Mouse (Mus musculus): ENCODE results near the gene Alyref. TPM values are rescaled to one million over a fixed set of nuclear protein-coding genes. Genes with fewer than 3 reads are reported as not detected.

Gene Alyref
- polyA plus RNA-seq, 2 experiments = 143 to 478 TPM

DNA sequence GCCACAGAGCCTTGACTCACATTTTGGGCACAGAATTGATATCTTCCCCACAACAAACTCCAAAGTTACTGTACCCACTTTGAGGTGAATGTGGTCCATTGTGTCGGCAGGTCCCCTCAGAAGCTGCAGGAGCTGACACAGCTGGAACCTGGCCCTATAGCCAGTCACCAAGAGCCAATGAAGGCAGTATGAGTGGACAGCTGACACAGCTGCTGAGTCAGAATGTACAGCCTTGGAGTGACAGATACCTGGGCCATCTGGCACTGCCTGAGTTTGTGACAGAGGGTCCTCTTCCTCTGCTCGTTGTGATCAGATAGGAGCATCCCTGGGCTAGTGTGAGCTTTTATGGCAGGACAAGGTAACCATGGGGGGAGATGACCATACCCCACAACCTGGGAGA, 42.9 kb downstream of the Alyref start:
- peaks cover 15% of the 10 kb centered on the region for H3K36me3 ChIP-seq (ENCODE audit: control insufficient read depth, insufficient read depth, low read length)
- H3K4me1 ChIP-seq (ENCODE audit: control insufficient read depth, insufficient read depth, low read length) = peaks cover under 1% of the 10 kb centered on the region
- no peak for ATAC-seq (ENCODE audit: low FRiP score, low read depth)
- no peak for DNase-seq (ENCODE audit: low spot score)
- H3K4me2 ChIP-seq (replicated peaks; ENCODE audit: low read depth, low read length, severe bottlenecking) = no peak overlapping the region
- 81% methylated on average over 2 of the region's 2 CpGs for WGBS
- no peak overlapping the region for H3K4me3 ChIP-seq (replicated peaks; ENCODE audit: low read length)
- H3K9me3 ChIP-seq (ENCODE audit: control insufficient read depth, low read length) = no peaks in the 10 kb centered on the region
- no peak overlapping the region for H3K27ac ChIP-seq (replicated peaks; ENCODE audit: low read depth, low read length)
- no peak overlapping the region for H3K9ac ChIP-seq (ENCODE audit: low read depth, low read length, severe bottlenecking)
- H3K27me3 ChIP-seq (ENCODE audit: control insufficient read depth, insufficient read depth, low read length) = no peaks in the 10 kb centered on the region
- no peak for TF ChIP-seq POLR2A (IDR thresholded peaks at IDR 0.05; ENCODE audit: borderline replicate concordance, extremely low read depth, insufficient read depth, insufficient read length)

DNA sequence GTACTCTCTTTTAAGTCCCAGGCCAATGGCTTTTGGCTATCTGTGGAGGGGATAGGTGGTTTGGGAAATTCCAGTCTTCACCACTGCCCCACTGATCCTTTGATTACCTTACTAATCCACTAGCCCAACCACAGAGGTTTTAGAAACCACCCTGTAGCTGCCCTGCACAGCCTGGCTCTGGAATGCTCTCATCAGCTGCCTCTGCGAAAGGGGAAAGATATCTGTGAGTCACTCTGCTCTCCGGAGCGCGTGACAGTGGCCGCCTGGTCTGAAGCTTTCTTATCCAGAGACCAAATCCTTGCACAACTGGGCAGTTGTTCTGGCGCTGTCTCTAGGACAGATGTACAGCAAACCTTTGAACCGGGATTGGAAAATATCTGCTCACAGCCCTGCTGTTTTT, 43.3 kb downstream of the Alyref start:
- TF ChIP-seq POLR2A (IDR thresholded peaks at IDR 0.05; ENCODE audit: borderline replicate concordance, extremely low read depth, insufficient read depth, insufficient read length) = no peak
- Histone ChIP-seq H3K9me3 (ENCODE audit: control insufficient read depth, low read length) (no peaks in the 10 kb centered on the region), H3K9ac (ENCODE audit: low read depth, low read length, severe bottlenecking) (no peak overlapping the region), H3K4me2 (replicated peaks; ENCODE audit: low read depth, low read length, severe bottlenecking) (no peak overlapping the region), H3K36me3 (ENCODE audit: control insufficient read depth, insufficient read depth, low read length) (peaks cover 11% of the 10 kb centered on the region), H3K27me3 (ENCODE audit: control insufficient read depth, insufficient read depth, low read length) (no peaks in the 10 kb centered on the region), H3K27ac (replicated peaks; ENCODE audit: low read depth, low read length) (no peak overlapping the region), H3K4me3 (replicated peaks; ENCODE audit: low read length) (no peak overlapping the region), H3K4me1 (ENCODE audit: control insufficient read depth, insufficient read depth, low read length) (peaks cover 4% of the 10 kb centered on the region)
- ATAC-seq (ENCODE audit: low FRiP score, low read depth) (no peak), DNase-seq (ENCODE audit: low spot score) (no peak)
- 63% methylated on average over 7 of the region's 7 CpGs for WGBS

DNA sequence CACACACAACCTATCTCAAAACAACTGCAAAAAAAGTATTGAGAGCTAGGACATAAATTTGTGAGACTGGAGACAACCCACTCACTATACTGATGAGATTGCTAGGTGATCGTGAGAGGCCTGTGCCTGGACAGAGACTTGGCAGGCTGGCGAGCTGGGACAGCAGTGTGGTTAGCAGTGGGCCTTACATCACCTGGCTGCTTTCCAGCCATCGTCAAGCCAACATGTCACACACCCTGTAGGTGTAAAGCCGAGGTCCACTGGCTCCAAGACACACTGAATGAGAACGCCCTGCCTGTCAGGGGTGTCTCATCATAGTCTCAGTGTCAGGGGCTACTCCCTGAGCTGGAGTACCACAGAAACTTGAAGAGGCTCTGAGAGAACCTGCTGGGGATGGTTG, 45.4 kb downstream of the Alyref start:
- no peak overlapping the region for H3K27ac ChIP-seq (replicated peaks; ENCODE audit: low read depth, low read length)
- ATAC-seq (ENCODE audit: low FRiP score, low read depth) = no peak
- H3K9me3 ChIP-seq (ENCODE audit: control insufficient read depth, low read length) = no peaks in the 10 kb centered on the region
- H3K4me2 ChIP-seq (replicated peaks; ENCODE audit: low read depth, low read length, severe bottlenecking) = no peak overlapping the region
- no peak overlapping the region for H3K9ac ChIP-seq (ENCODE audit: low read depth, low read length, severe bottlenecking)
- no peaks in the 10 kb centered on the region for H3K36me3 ChIP-seq (ENCODE audit: control insufficient read depth, insufficient read depth, low read length)
- WGBS = 76% methylated on average over 5 of the region's 5 CpGs
- TF ChIP-seq POLR2A (IDR thresholded peaks at IDR 0.05; ENCODE audit: borderline replicate concordance, extremely low read depth, insufficient read depth, insufficient read length) = no peak
- DNase-seq (ENCODE audit: low spot score) = no peak
- no peaks in the 10 kb centered on the region for H3K27me3 ChIP-seq (ENCODE audit: control insufficient read depth, insufficient read depth, low read length)
- H3K4me3 ChIP-seq (replicated peaks; ENCODE audit: low read length) = no peak overlapping the region
- H3K4me1 ChIP-seq (ENCODE audit: control insufficient read depth, insufficient read depth, low read length) = peaks cover 12% of the 10 kb centered on the region

- Histone ChIP-seq H3K36me3 (ENCODE audit: control insufficient read depth, insufficient read depth, low read length) (no peaks in the 10 kb centered on the region), H3K9me3 (ENCODE audit: control insufficient read depth, low read length) (no peaks in the 10 kb centered on the region), H3K4me1 (ENCODE audit: control insufficient read depth, insufficient read depth, low read length) (peaks cover 12% of the 10 kb centered on the region), H3K9ac (ENCODE audit: low read depth, low read length, severe bottlenecking) (peak within 1 kb of the TSS; percentile 98), H3K4me2 (replicated peaks; ENCODE audit: low read depth, low read length, severe bottlenecking) (peak within 1 kb of the TSS; percentile 67), H3K4me3 (replicated peaks; ENCODE audit: low read length) (peak within 1 kb of the TSS; percentile 98), H3K27ac (replicated peaks; ENCODE audit: low read depth, low read length) (peak within 1 kb of the TSS; percentile 90; the same call in 1 of the 2 replicates), H3K27me3 (ENCODE audit: control insufficient read depth, insufficient read depth, low read length) (no peaks in the 10 kb centered on the region)
- no peak for ATAC-seq (ENCODE audit: low FRiP score, low read depth)
- WGBS = 91% methylated on average over 28 of the region's 28 CpGs
- TF ChIP-seq POLR2A (IDR thresholded peaks at IDR 0.05; ENCODE audit: borderline replicate concordance, extremely low read depth, insufficient read depth, insufficient read length) = no peak
- DNase-seq (ENCODE audit: low spot score) = no peak
Measured at GRCm38 (mm10) chr11:120550810-120551440, 47.2 kb downstream of the Alyref start, which contains the start of gene Ppp1r27. Gene Ppp1r27 (minus strand): TSS chr11:120551132.

GRCm38 (mm10) chr11:120549986-120550809, 48.0 kb downstream of the Alyref start:
- Histone ChIP-seq H3K9me3 (ENCODE audit: control insufficient read depth, low read length) (no peaks in the 10 kb centered on the region), H3K36me3 (ENCODE audit: control insufficient read depth, insufficient read depth, low read length) (0 out of 2 replicates have a peak, but pooled peaks cover under 1% of the 10 kb centered on the region), H3K4me1 (ENCODE audit: control insufficient read depth, insufficient read depth, low read length) (peaks cover 12% of the 10 kb centered on the region), H3K27me3 (ENCODE audit: control insufficient read depth, insufficient read depth, low read length) (no peaks in the 10 kb centered on the region), H3K27ac (replicated peaks; ENCODE audit: low read depth, low read length) (peak overlapping the region; percentile 90; the same call in 1 of the 2 replicates), H3K9ac (ENCODE audit: low read depth, low read length, severe bottlenecking) (peak overlapping the region; percentile 98), H3K4me2 (replicated peaks; ENCODE audit: low read depth, low read length, severe bottlenecking) (peak overlapping the region; percentile 67), H3K4me3 (replicated peaks; ENCODE audit: low read length) (peak overlapping the region; percentile 98)
- ATAC-seq (ENCODE audit: low FRiP score, low read depth) (no peak), DNase-seq (ENCODE audit: low spot score) (no peak)
- 0 out of 2 replicates have a peak, but pooled peaks have one; percentile 3 for TF ChIP-seq POLR2A (IDR thresholded peaks at IDR 0.05; ENCODE audit: borderline replicate concordance, extremely low read depth, insufficient read depth, insufficient read length)
- WGBS = 55% methylated on average over 11 of the region's 11 CpGs
